Mouse (Mus musculus) liver, embryonic 14.5 days (tissue): ENCODE data around the gene Zmym1.

Source experiments
- CTCF ChIP-seq: IDR thresholded peaks from 2 replicates; pipeline ENCODE4 v1.5.1; 2016; ENCODE audit warnings: antibody characterized with exemption, low read depth, control low read depth
- EP300 ChIP-seq: IDR thresholded peaks from 2 replicates; pipeline ENCODE4 v1.6.1; 2016; ENCODE audit warnings: antibody characterized with exemption, low read depth

DNA sequence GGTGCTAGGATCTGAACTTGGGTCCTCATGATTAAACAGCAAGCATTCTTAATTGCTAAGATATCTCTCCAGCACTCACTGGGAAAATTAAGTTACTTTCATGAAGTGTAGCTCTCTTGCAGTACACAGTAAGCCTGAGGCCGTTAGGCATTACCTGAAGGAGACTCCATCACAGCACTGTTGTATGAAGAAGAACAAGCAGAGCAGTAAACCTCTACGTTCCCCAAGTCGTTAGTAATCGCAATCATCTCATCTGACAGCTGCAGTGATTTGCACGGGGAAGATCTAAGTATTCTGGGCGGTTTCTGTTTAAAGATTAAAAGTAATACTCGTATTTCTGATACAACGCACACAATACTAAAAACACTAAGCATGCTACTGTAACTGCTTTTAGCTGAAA, 9.8 kb downstream of the Zmym1 start:
- no peak for TF ChIP-seq CTCF
- no peak for TF ChIP-seq EP300
